Mouse (Mus musculus) limb, embryonic 13.5 days (tissue): Measurements from ENCODE around the gene 1700029H14Rik. TPM values are rescaled to one million over a fixed set of nuclear protein-coding genes. Genes with fewer than 3 reads are reported as not detected.

Experiments used
- ATAC-seq: fragments of 200-750 bp; cut with Nextera tagmentation; 2 replicates; pipeline ENCODE4 v1.8.0; 2017; ENCODE audit warnings: low read depth, moderate number of reproducible peaks, moderate TSS enrichment; ENCODE audit not compliant: low FRiP score
- H3K27ac ChIP-seq: fragments of 300-500 bp; sonication (generic); 2 replicates; pipeline ENCODE4 v1.5.1; 2015; ENCODE audit warnings: inconsistent platforms, mild to moderate bottlenecking, moderate library complexity
- H3K27me3 ChIP-seq: fragments of 300-500 bp; sonication (generic); 2 replicates; pipeline ENCODE4 v1.6.1; 2015; ENCODE audit warnings: mild to moderate bottlenecking, inconsistent platforms
- H3K36me3 ChIP-seq: fragments of 300-500 bp; sonication (generic); 2 replicates; pipeline ENCODE4 v1.6.1; 2015; ENCODE audit warnings: inconsistent platforms, mild to moderate bottlenecking, moderate library complexity
- H3K4me1 ChIP-seq: fragments of 300-500 bp; sonication (generic); 2 replicates; pipeline ENCODE4 v1.6.1; 2015; ENCODE audit warnings: inconsistent platforms
- H3K4me2 ChIP-seq: fragments of 300-500 bp; sonication (generic); replicated peaks from 2 replicates; pipeline ENCODE4 v1.6.1; 2015; ENCODE audit warnings: inconsistent platforms, mild to moderate bottlenecking, moderate library complexity
- H3K4me3 ChIP-seq: fragments of 300-500 bp; sonication (generic); 2 replicates; pipeline ENCODE4 v1.5.1; 2015; ENCODE audit warnings: moderate library complexity, mild to moderate bottlenecking, inconsistent platforms
- H3K9ac ChIP-seq: fragments of 300-500 bp; sonication (generic); 2 replicates; pipeline ENCODE4 v1.6.1; 2015; ENCODE audit warnings: mild to moderate bottlenecking, inconsistent platforms
- H3K9me3 ChIP-seq: fragments of 300-500 bp; sonication (generic); 2 replicates; pipeline ENCODE4 v1.6.1; 2016; ENCODE audit warnings: inconsistent platforms
- WGBS: fragments of 180-500 bp; shearing (Covaris S2); methylation state at CpG from one replicate; pipeline ENCODE4 v1.1.7; 2015; 5-methylcytosine and 5-hydroxymethylcytosine counted together
- polyA plus RNA-seq: library from polyadenylated mRNA; unstranded; fragments of >200 nt; fragmentation: Nextera tagmentation; extraction: Ambion mirVana; gene quantifications from 2 replicates; pipeline ENCODE4 v1.2.1, GENCODE M21; 2015

Gene 1700029H14Rik
- not detected in 2 replicates for polyA plus RNA-seq

DNA sequence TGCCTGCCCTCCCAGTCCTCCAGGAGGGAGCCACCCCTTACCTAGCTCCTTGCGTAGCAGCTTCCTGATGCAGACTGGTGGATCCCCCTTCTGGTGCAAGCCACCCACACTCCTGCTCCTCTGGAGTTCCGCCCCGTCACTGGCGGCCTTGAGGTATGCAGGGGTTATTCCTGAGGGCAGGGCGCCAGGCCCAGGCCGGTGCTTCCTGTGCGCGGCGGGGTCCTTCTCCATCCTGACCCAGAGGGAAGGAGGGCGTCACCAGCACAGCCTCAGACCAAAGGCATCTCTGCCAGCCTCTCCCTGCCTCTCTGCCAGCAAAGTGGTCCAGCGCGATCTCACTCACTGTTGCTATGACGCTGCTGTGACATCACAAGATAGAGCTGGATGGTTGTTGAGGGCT lies at the start of gene 1700029H14Rik:
Gene 1700029H14Rik, minus strand, starts transcription at position 344 of the 400 bp plus-strand sequence.
- Histone ChIP-seq H3K27me3 (no peaks in the 10 kb centered on the region), H3K4me1 (no peaks in the 10 kb centered on the region), H3K9me3 (no peaks in the 10 kb centered on the region), H3K9ac (no peak within 1 kb of the TSS), H3K4me3 (no peak within 1 kb of the TSS), H3K36me3 (no peaks in the 10 kb centered on the region), H3K4me2 (peak within 1 kb of the TSS; percentile 25; the same call in 1 of the 2 replicates), H3K27ac (no peak within 1 kb of the TSS)
- WGBS: 29% methylated on average over 13 of the region's 13 CpGs
- ATAC-seq: no peak

DNA sequence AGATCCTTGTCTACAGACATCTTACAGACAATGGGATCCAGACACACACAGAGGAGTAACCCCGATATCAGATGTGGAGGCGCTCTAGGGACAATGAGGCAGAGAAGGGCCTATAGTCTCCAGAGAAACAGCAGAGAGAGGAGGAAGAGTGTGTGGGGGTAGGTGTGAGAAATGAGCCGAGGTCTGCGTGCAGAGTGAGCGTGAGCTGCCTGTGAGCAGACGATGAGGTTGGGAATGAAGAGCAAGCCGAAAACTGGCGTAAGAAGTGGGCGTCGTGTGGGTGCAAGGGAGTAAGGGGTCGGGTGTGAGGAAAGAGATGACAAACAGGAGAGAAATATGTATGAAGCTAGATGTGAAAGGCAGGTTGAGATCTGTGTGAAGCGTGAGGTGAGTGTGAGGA lies 49.4 kb upstream of the 1700029H14Rik start:
- Histone ChIP-seq H3K36me3 (peaks cover 19% of the 10 kb centered on the region), H3K9ac (no peak overlapping the region), H3K4me1 (peaks cover 7% of the 10 kb centered on the region), H3K9me3 (no peaks in the 10 kb centered on the region), H3K4me2 (no peak overlapping the region), H3K27ac (no peak overlapping the region), H3K27me3 (no peaks in the 10 kb centered on the region), H3K4me3 (no peak overlapping the region)
- ATAC-seq: no peak
- whole genome bisulfite sequencing: 90% methylated on average over 12 of the region's 12 CpGs

DNA sequence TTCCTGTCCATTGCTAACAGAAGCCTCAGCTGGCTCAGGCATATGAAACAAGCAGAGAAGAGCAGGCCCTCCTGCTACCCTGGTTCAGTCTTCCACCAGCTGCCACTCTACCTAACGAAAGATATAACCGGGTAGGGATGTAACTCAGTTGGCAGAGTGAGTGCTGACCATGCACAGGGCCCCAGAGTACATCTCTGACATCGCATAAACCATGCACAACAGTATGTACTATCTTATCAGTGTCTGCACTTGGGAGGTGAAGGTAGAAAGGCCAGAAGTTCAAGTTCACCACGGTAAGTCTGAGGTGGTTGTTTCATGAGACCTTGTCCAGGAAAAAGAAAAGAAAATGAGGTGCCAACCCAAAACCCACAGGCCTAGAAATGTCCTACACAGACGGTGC lies 47.7 kb upstream of the 1700029H14Rik start:
- Histone ChIP-seq H3K9me3 (no peaks in the 10 kb centered on the region), H3K27me3 (no peaks in the 10 kb centered on the region), H3K4me3 (no peak overlapping the region), H3K9ac (no peak overlapping the region), H3K36me3 (peaks cover 25% of the 10 kb centered on the region), H3K27ac (no peak overlapping the region), H3K4me1 (peaks cover 4% of the 10 kb centered on the region), H3K4me2 (no peak overlapping the region)
- 90% methylated on average over 5 of the region's 5 CpGs for WGBS
- ATAC-seq: no peak

DNA sequence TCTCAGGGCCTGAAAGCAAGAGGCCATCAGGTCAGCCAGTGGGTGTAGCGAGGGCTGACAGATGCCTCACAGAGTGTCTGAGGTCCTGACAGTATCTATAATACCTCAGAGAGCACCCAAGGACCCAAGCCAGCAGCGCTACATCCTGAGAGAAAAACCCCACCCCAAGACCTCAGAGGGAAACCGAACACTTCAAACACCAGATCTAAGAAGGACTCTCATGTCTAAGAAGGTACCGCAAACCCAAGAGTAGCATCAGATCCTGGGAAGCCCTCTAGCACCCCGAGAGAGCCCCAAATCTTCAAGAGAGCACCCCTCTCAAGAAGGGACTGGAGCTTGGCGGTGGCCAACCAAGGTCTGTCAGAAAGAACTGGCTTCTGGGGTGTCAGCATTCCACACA lies 46.7 kb upstream of the 1700029H14Rik start:
- ATAC-seq: no peak
- no peak overlapping the region for H3K4me3 ChIP-seq
- no peaks in the 10 kb centered on the region for H3K9me3 ChIP-seq
- no peak overlapping the region for H3K27ac ChIP-seq
- H3K27me3 ChIP-seq: no peaks in the 10 kb centered on the region
- WGBS: 93% methylated on average over 6 of the region's 6 CpGs
- H3K9ac ChIP-seq: no peak overlapping the region
- H3K4me1 ChIP-seq: no peaks in the 10 kb centered on the region
- H3K36me3 ChIP-seq: peaks cover 30% of the 10 kb centered on the region
- H3K4me2 ChIP-seq: no peak overlapping the region

DNA sequence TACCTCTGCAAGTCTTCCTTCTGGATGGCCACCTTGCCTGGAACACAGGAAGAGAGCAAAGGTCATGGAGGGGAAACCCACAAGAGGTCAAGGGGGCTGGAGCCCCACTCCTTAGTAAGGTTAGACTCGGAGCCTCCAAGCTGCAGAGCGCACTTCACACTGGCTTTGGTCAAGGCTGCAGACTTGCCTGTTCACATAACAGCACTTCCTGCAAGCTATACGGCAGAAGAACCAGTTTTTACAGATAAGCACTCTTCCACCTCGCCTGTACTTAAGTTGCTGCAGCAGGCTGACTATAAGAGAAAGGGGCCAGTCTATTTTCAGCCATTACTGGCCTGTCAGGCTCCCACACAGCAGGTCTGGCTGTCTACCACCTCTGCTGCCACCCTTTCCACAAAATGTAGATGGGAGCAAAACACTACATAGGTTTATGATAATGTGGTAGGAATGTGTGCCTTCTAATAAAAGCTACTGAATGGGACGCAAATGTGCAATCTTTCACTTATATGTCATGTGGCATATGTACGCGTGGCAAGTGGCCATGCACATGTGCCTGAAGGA lies 43.7 kb upstream of the 1700029H14Rik start:
- ATAC-seq: no peak
- Histone ChIP-seq H3K27me3 (no peaks in the 10 kb centered on the region), H3K36me3 (peaks cover 13% of the 10 kb centered on the region; the same call in 1 of the 2 replicates), H3K4me1 (no peaks in the 10 kb centered on the region), H3K27ac (no peak overlapping the region), H3K9ac (no peak overlapping the region), H3K4me2 (no peak overlapping the region), H3K9me3 (no peaks in the 10 kb centered on the region), H3K4me3 (no peak overlapping the region)
- 78% methylated on average over 7 of the region's 7 CpGs for WGBS

DNA sequence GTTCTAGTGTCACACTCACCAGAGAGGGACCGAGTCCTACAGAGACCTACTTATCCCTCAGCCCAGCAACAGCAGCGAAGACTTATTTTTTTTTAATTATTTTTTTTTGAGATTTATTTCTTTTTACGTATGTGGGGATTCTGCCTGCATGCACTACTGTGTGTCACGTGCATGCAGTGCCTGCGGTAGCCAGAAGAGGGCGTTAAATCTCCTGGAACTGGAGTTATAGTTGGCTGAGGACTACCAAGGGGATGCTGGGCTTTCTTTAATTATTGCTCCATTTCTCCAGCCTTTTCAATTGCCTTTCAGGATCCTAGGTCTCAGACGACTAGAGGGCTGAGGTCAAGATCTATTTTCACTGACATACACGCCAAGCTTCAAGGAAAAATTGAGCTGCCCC lies 40.4 kb upstream of the 1700029H14Rik start:
- H3K4me1 ChIP-seq: no peaks in the 10 kb centered on the region
- no peak overlapping the region for H3K4me2 ChIP-seq
- 63% methylated on average over 8 of the region's 8 CpGs for WGBS
- no peak overlapping the region for H3K27ac ChIP-seq
- no peak for ATAC-seq
- H3K27me3 ChIP-seq: no peaks in the 10 kb centered on the region
- peaks cover 17% of the 10 kb centered on the region for H3K36me3 ChIP-seq
- no peak overlapping the region for H3K9ac ChIP-seq
- H3K9me3 ChIP-seq: no peaks in the 10 kb centered on the region
- H3K4me3 ChIP-seq: no peak overlapping the region

DNA sequence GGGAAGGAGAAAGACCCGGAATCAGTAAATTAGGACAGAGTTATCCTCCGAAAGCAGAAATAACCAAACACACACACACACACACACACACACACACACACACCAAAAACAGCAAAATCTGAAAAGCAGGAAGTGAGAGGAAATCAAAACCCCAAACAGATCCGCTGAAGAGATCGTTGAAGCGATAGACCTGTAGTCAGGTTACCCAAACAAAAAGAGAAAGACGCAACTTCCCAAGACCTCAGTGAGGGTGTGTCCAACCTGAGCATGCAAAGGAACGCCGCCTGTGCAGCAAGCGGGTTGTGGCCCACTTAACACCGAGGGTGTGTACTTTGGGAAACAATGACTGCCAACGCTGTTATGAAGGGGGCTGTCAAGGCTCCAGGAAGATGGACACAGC lies 38.9 kb upstream of the 1700029H14Rik start:
- ATAC-seq: no peak
- H3K27me3 ChIP-seq: no peaks in the 10 kb centered on the region
- H3K27ac ChIP-seq: no peak overlapping the region
- peaks cover 24% of the 10 kb centered on the region for H3K36me3 ChIP-seq
- no peak overlapping the region for H3K4me2 ChIP-seq
- no peaks in the 10 kb centered on the region for H3K9me3 ChIP-seq
- 83% methylated on average over 11 of the region's 11 CpGs for WGBS
- no peaks in the 10 kb centered on the region for H3K4me1 ChIP-seq
- H3K9ac ChIP-seq: no peak overlapping the region
- no peak overlapping the region for H3K4me3 ChIP-seq

DNA sequence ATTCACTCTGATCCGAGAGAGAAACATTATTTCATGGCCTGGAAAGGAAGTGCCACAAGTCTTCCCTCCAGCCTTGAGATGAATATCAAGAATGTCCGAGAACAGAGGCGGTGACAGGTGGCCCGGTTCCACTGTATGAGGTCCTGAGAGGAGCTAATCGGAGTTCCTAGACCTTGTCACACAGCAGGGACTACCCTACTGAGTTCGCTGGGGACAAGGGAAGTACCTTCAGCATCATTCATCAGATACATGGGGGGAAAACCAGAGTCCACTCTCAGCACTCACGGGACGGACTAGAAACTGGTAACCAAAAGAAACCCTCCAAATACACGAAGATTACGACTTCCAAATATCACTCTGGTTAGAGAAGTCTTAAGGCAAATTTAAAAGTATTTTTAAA lies 38.5 kb upstream of the 1700029H14Rik start:
- H3K9ac ChIP-seq: no peak overlapping the region
- no peak overlapping the region for H3K4me3 ChIP-seq
- no peak overlapping the region for H3K27ac ChIP-seq
- no peaks in the 10 kb centered on the region for H3K9me3 ChIP-seq
- no peak for ATAC-seq
- WGBS: 89% methylated on average over 10 of the region's 10 CpGs
- no peaks in the 10 kb centered on the region for H3K4me1 ChIP-seq
- H3K4me2 ChIP-seq: no peak overlapping the region
- peaks cover 22% of the 10 kb centered on the region for H3K36me3 ChIP-seq
- no peaks in the 10 kb centered on the region for H3K27me3 ChIP-seq

DNA sequence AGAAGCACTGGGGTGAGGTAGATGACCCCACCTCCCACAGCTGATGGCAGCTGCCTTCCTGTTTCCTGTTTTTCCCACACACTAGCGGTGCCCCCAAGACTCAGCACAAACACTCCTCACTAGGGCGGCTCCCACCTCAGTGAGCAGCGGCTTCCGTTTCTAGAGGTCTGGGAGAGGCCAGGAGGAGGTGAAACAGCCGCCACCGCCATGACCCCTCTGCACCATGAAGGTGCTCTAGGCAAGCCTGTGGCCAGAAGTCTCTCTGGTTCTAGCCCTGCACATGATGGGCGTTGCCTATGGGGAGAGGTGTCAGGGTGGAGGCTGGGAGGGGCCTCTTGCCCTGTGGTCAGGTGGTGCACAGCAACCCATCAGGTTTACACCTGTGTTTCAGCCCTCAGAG lies 37.9 kb upstream of the 1700029H14Rik start:
- Histone ChIP-seq H3K4me1 (no peaks in the 10 kb centered on the region), H3K27ac (no peak overlapping the region), H3K36me3 (peaks cover 17% of the 10 kb centered on the region), H3K9ac (no peak overlapping the region), H3K27me3 (no peaks in the 10 kb centered on the region), H3K4me3 (no peak overlapping the region), H3K4me2 (no peak overlapping the region), H3K9me3 (no peaks in the 10 kb centered on the region)
- no peak for ATAC-seq
- 77% methylated on average over 7 of the region's 7 CpGs for WGBS

DNA sequence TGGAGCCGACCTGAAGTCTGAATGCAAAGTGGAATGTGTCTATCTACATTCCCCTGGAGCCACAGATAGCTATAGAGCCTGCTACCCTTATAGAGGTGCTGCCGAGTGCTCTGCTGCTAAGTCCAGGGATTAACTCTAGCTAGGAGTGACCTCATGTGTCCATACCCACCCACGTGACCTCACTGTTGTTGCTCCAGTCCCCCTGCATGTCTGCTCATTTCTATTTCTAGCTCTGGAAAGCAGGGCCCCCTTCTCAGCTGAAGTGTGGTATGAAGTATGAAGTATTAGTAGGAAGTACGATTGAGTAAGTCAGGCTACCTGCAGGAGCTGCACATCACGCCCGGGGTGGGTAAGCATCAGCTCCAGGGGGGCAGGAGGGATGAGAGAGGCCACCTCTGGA lies 35.5 kb upstream of the 1700029H14Rik start:
- Histone ChIP-seq H3K4me2 (no peak overlapping the region), H3K36me3 (peaks cover 15% of the 10 kb centered on the region), H3K27me3 (no peaks in the 10 kb centered on the region), H3K27ac (no peak overlapping the region), H3K4me1 (no peaks in the 10 kb centered on the region), H3K4me3 (no peak overlapping the region), H3K9me3 (no peaks in the 10 kb centered on the region), H3K9ac (no peak overlapping the region)
- no peak for ATAC-seq
- WGBS: 92% methylated on average over 6 of the region's 6 CpGs

DNA sequence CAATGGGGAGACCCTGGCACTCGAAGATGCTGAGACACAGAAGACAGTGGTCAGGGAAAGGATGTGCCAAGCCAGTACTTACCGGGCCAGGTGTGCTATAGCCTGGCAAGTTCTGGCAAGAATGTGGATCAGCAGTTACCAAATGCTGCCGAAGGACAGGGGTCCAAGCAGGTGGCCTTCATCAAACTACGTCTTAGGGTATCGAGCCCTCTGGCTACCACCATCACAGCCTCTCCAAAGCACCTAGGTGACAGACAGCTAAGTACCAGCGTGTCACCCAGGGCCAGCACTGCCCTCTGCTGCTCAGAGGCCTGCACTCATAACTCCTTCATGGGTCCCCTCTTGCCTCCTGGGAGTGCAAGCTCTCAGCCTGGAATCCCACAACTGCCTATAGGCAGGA lies 33.6 kb upstream of the 1700029H14Rik start:
- 81% methylated on average over 6 of the region's 6 CpGs for WGBS
- no peaks in the 10 kb centered on the region for H3K4me1 ChIP-seq
- no peak overlapping the region for H3K4me2 ChIP-seq
- H3K9me3 ChIP-seq: no peaks in the 10 kb centered on the region
- H3K36me3 ChIP-seq: peaks cover 15% of the 10 kb centered on the region
- H3K27ac ChIP-seq: no peak overlapping the region
- H3K9ac ChIP-seq: no peak overlapping the region
- H3K27me3 ChIP-seq: no peaks in the 10 kb centered on the region
- no peak overlapping the region for H3K4me3 ChIP-seq
- no peak for ATAC-seq

DNA sequence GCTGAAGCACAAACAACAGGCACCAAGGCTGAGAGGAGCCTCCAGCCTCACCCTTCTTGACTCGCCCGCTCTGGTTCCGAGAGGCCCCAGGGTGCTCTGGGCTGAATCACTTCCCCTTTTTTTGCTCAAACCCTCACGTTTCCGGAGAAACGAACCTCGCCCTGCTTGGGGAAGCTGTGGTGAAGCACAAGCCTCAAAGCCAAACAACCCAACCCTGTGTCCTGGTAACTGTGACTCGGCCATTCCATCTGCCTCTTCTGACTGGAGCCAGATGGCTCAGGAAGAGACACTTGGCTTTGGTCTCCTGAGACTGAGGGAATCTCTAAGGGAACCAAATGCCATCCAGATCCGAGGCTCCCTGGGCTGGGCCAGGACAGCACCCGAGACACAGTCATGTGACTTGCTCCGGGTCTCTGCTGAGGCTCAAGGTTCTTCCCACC lies 32.6 kb upstream of the 1700029H14Rik start:
- Histone ChIP-seq H3K27ac (no peak overlapping the region), H3K4me1 (no peaks in the 10 kb centered on the region), H3K4me3 (no peak overlapping the region), H3K27me3 (no peaks in the 10 kb centered on the region), H3K36me3 (peaks cover 15% of the 10 kb centered on the region), H3K4me2 (no peak overlapping the region), H3K9ac (no peak overlapping the region), H3K9me3 (no peaks in the 10 kb centered on the region)
- ATAC-seq: no peak
- 68% methylated on average over 11 of the region's 11 CpGs for WGBS

DNA sequence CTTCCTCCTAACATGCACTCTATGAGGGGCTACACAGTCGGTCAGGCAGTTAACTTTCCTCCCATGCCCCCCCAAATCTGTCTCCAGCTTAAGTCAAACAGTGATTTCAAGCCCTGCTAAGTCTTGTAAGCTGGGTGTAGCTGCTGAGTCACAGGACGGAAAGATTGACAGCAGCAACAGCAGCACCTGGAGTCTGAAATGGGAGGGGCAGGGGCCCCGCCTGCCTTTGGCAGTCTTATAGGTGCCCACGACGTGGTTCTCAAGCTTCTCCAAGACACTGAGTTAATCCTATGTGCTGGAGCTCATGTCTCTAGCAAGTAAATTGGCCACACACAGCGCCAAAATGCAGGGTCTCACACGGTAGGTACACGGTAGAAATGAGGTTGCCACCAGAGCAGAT lies 31.1 kb upstream of the 1700029H14Rik start:
- Histone ChIP-seq H3K9ac (no peak overlapping the region), H3K36me3 (peaks cover 21% of the 10 kb centered on the region), H3K4me3 (no peak overlapping the region), H3K4me2 (no peak overlapping the region), H3K4me1 (no peaks in the 10 kb centered on the region), H3K9me3 (no peaks in the 10 kb centered on the region), H3K27me3 (no peaks in the 10 kb centered on the region), H3K27ac (no peak overlapping the region)
- 78% methylated on average over 8 of the region's 8 CpGs for WGBS
- ATAC-seq: no peak
